Mouse (Mus musculus): ENCODE data around the gene C1rl.
A peak's percentile ranks its signal among the peaks of the same experiment; 100 is the strongest.
"Not testable (repeated sequence)": the region's sequence is repeated elsewhere in the genome, so short reads cannot be mapped to it uniquely, and the experiment has no call there.

Gene C1rl

GRCm38 (mm10) chr6:124505028-124505427 lies 12.1 kb downstream of the C1rl start:
- DNase-seq (ENCODE audit: low spot score): peak; percentile 49

GRCm38 (mm10) chr6:124506991-124507390 lies 14.1 kb downstream of the C1rl start:
- DNase-seq (ENCODE audit: low spot score): no peak

GRCm38 (mm10) chr6:124508292-124508691 lies 15.4 kb downstream of the C1rl start:
- DNase-seq (ENCODE audit: low spot score): no peak

GRCm38 (mm10) chr6:124509192-124509591 lies 16.3 kb downstream of the C1rl start:
- DNase-seq (ENCODE audit: low spot score): not testable (repeated sequence)

- no peak for DNase-seq (ENCODE audit: low spot score)
Observed at GRCm38 (mm10) chr6:124511936-124512335, 19.0 kb downstream of the C1rl start.

GRCm38 (mm10) chr6:124512355-124512836 lies 19.5 kb downstream of the C1rl start, which contains the start of gene C1ra:
Gene C1ra (plus strand): TSS chr6:124512405.
- DNase-seq (ENCODE audit: low spot score): peak; percentile 62

- not testable (repeated sequence) for DNase-seq (ENCODE audit: low spot score)
Observed at GRCm38 (mm10) chr6:124517733-124518132, 24.8 kb downstream of the C1rl start.

- peak; percentile 35 for DNase-seq (ENCODE audit: low spot score)
Observed at GRCm38 (mm10) chr6:124522082-124522481, 29.2 kb downstream of the C1rl start.

- DNase-seq (ENCODE audit: low spot score): no peak
Observed at GRCm38 (mm10) chr6:124527881-124528280, 35.0 kb downstream of the C1rl start.

GRCm38 (mm10) chr6:124531077-124531476 lies 38.2 kb downstream of the C1rl start:
- no peak for DNase-seq (ENCODE audit: low spot score)

- not testable (repeated sequence) for DNase-seq (ENCODE audit: low spot score)
Observed at GRCm38 (mm10) chr6:124536125-124536829, 43.4 kb downstream of the C1rl start.

GRCm38 (mm10) chr6:124541176-124541575 lies 48.3 kb downstream of the C1rl start:
- DNase-seq (ENCODE audit: low spot score): not testable (repeated sequence)

GRCm38 (mm10) chr6:124542284-124542683 lies 49.4 kb downstream of the C1rl start, which contains the start of gene C1s1:
Gene C1s1 (minus strand): TSS chr6:124542359.
- DNase-seq (ENCODE audit: low spot score): peak; percentile 58

GRCm38 (mm10) chr6:124544466-124544865 lies 51.6 kb downstream of the C1rl start:
- DNase-seq (ENCODE audit: low spot score): no peak

GRCm38 (mm10) chr6:124545425-124545824 lies 52.5 kb downstream of the C1rl start:
- DNase-seq (ENCODE audit: low spot score): no peak

GRCm38 (mm10) chr6:124547979-124548378 lies 55.1 kb downstream of the C1rl start:
- not testable (repeated sequence) for DNase-seq (ENCODE audit: low spot score)

GRCm38 (mm10) chr6:124549023-124549550 lies 56.2 kb downstream of the C1rl start:
- no peak for DNase-seq (ENCODE audit: low spot score)

- DNase-seq (ENCODE audit: low spot score): no peak
Observed at GRCm38 (mm10) chr6:124552766-124553165, 59.9 kb downstream of the C1rl start.

GRCm38 (mm10) chr6:124555956-124556355 lies 63.0 kb downstream of the C1rl start:
- not testable (repeated sequence) for DNase-seq (ENCODE audit: low spot score)

Data from layer of hippocampus, adult 11-12 months (tissue).